Mouse (Mus musculus) kidney, embryonic 16.5 days (tissue): ENCODE measurements at regions not wholly inside any gene's neighbourhood (a gene's known extent, or its start where the extent isn't known, plus 50 kb on each side); places are given as distances from the start of the nearest gene placed in this dataset.

Experiments used
- ATAC-seq: fragments of 200-750 bp; cut with Nextera tagmentation; 2 replicates; pipeline ENCODE4 v1.8.0; 2017; ENCODE audit warnings: moderate TSS enrichment; ENCODE audit not compliant: low FRiP score, low TSS enrichment
- H3K27ac ChIP-seq: fragments of 300-500 bp; sonication (generic); 2 replicates; pipeline ENCODE4 v1.5.1; 2014; ENCODE audit warnings: low read length
- H3K27me3 ChIP-seq: fragments of 300-500 bp; sonication (generic); 2 replicates; pipeline ENCODE4 v1.6.1; 2014; ENCODE audit warnings: low read length, control low read depth, mixed read lengths; ENCODE audit not compliant: insufficient read depth
- H3K36me3 ChIP-seq: fragments of 300-500 bp; sonication (generic); 2 replicates; pipeline ENCODE4 v1.6.1; 2014; ENCODE audit warnings: low read length, control low read depth, mixed read lengths; ENCODE audit not compliant: insufficient read depth
- H3K4me1 ChIP-seq: fragments of 300-500 bp; sonication (generic); 2 replicates; pipeline ENCODE4 v1.6.1; 2014; ENCODE audit warnings: low read length, control low read depth, mixed read lengths; ENCODE audit not compliant: insufficient read depth
- H3K4me2 ChIP-seq: fragments of 300-500 bp; sonication (generic); replicated peaks from 2 replicates; pipeline ENCODE4 v1.6.1; 2014; ENCODE audit warnings: low read depth, low read length
- H3K4me3 ChIP-seq: fragments of 300-500 bp; sonication (generic); 2 replicates; pipeline ENCODE4 v1.5.1; 2014; ENCODE audit warnings: mild to moderate bottlenecking, low read length
- H3K9ac ChIP-seq: fragments of 300-500 bp; sonication (generic); replicated peaks from 2 replicates; pipeline ENCODE4 v1.6.1; 2014; ENCODE audit warnings: low read length
- H3K9me3 ChIP-seq: fragments of 300-500 bp; sonication (generic); 2 replicates; pipeline ENCODE4 v1.6.1; 2016; ENCODE audit warnings: low read length, control low read depth
- WGBS: fragments of 180-500 bp; shearing (Covaris S2); extraction: QIAGEN DNeasy Blood & Tissue Kit; methylation state at CpG from one replicate; pipeline ENCODE4 v1.1.7; 2014; 5-methylcytosine and 5-hydroxymethylcytosine counted together

DNA sequence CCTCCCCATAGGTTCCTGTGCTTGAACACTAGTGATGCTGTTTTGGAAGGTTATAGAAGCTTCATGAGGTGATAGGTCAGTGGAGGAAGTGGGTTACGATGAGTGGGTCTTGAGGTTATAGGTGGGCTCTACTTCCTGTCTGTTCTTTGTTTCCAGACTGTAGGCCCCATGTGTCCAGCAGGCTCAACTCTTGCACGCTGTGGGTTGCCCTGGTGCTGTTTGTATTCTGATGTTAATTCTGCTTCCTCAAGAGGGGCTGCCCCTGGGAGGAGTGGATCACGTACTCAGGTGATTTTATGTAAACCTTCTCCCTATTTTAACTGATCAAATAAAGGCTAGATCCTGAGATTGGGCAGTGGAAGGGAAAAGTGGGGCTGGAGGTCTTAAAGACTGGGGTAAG is 60.4 kb upstream of the Rap1gds1 start:
- H3K4me2 ChIP-seq = no peak overlapping the region
- no peak overlapping the region for H3K4me3 ChIP-seq
- no peaks in the 10 kb centered on the region for H3K36me3 ChIP-seq
- no peaks in the 10 kb centered on the region for H3K4me1 ChIP-seq
- no peak for ATAC-seq
- no peak overlapping the region for H3K9ac ChIP-seq
- WGBS = 75% methylated on average over 3 of the region's 3 CpGs
- H3K27ac ChIP-seq = no peak overlapping the region
- H3K27me3 ChIP-seq = no peaks in the 10 kb centered on the region
- H3K9me3 ChIP-seq = no peaks in the 10 kb centered on the region

DNA sequence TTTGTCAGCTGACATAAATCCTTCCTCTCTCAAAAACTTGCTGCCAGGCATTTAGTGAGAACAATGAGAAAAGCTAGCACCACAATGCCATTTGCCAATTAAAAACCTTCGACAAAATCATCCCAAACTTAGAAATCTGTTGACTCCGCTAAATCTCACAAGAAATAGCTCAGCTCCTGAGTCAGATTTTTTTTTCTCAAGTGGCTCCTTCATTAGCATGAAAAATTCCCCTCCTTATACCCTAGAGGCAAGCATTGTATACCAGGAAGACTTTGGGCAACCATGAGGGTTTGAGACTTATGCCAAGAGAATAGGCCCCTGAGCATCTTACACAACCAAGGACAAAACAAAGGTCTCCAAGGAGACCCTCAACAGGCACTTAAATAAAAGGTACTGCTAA is 61.0 kb upstream of the Rap1gds1 start:
- no peak for ATAC-seq
- Histone ChIP-seq H3K4me1 (no peaks in the 10 kb centered on the region), H3K9me3 (no peaks in the 10 kb centered on the region), H3K36me3 (no peaks in the 10 kb centered on the region), H3K9ac (no peak overlapping the region), H3K27ac (no peak overlapping the region), H3K27me3 (no peaks in the 10 kb centered on the region), H3K4me3 (no peak overlapping the region), H3K4me2 (no peak overlapping the region)
- 94% methylated on average over 2 of the region's 2 CpGs for WGBS

DNA sequence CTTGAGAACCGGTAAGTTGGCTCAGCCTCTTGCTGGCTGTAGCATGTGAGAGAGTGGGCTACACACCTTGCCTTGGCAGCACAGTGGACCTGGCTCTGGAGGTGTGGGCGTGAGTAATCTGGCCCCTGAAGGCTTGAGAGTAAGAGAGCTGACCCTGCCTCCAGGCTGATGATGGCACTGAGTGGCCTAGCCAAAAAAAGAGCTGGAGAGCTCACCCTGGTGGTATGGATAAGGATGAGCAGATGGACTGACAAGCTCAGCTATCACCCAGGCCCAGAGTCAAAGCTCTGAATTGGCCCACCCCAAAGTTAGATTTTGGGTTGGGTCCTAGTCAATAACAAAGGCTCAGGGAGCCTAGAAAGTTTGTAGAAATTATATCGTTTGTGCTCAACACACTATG is 52.8 kb upstream of the Stpg2 start:
- 62% methylated on average over 3 of the region's 3 CpGs for WGBS
- Histone ChIP-seq H3K9me3 (no peaks in the 10 kb centered on the region), H3K4me2 (no peak overlapping the region), H3K4me1 (no peaks in the 10 kb centered on the region), H3K36me3 (no peaks in the 10 kb centered on the region), H3K27ac (no peak overlapping the region), H3K4me3 (no peak overlapping the region), H3K9ac (no peak overlapping the region), H3K27me3 (no peaks in the 10 kb centered on the region)
- ATAC-seq = peak; percentile 42; the same call in 1 of the 2 replicates

DNA sequence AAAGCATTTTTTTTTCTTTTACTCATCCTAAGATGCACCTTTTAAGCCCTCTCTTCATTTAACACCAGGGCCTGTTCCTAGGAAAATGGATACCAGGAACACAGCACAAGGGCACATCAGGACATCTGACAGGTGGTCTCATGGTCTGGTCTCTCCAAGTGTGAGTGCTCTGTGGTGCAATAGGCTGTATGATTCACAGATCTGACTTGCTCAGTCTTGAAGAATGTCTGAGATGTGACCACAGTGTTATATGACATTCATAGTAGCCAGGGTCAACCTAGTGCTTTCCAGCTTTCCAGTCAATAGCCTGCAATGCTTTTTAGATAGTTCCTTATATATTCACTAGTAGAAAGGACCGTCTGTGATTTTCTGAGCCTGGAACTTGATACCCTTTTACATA is 51.2 kb upstream of the Stpg2 start:
- no peak overlapping the region for H3K4me3 ChIP-seq
- no peak overlapping the region for H3K4me2 ChIP-seq
- H3K4me1 ChIP-seq = no peaks in the 10 kb centered on the region
- 83% methylated on average over 1 of the region's 1 CpGs for WGBS
- H3K27ac ChIP-seq = no peak overlapping the region
- H3K27me3 ChIP-seq = no peaks in the 10 kb centered on the region
- no peak for ATAC-seq
- H3K36me3 ChIP-seq = no peaks in the 10 kb centered on the region
- no peak overlapping the region for H3K9ac ChIP-seq
- no peaks in the 10 kb centered on the region for H3K9me3 ChIP-seq
